Mouse (Mus musculus) lung, embryonic 14.5 days (tissue): ENCODE results near the gene Il20ra. TPM values are rescaled to one million over a fixed set of nuclear protein-coding genes. Genes with fewer than 3 reads are reported as not detected.

Experiments used
- ATAC-seq: fragments of 200-750 bp; cut with Nextera tagmentation; 2 replicates; pipeline ENCODE4 v1.8.0; 2017; ENCODE audit warnings: mild to moderate bottlenecking, moderate TSS enrichment, moderate library complexity; ENCODE audit not compliant: insufficient read depth
- DNase-seq: peaks from one replicate; pipeline ENCODE4 v3.0.0-alpha.2; 2015
- H3K27ac ChIP-seq: fragments of 300-500 bp; sonication (generic); 2 replicates; pipeline ENCODE4 v1.5.1; 2014; ENCODE audit warnings: low read depth, mild to moderate bottlenecking, moderate library complexity
- H3K27me3 ChIP-seq: fragments of 300-500 bp; sonication (generic); 2 replicates; pipeline ENCODE4 v1.6.1; 2014; ENCODE audit warnings: low read length, control low read depth; ENCODE audit not compliant: insufficient read depth
- H3K36me3 ChIP-seq: fragments of 300-500 bp; sonication (generic); 2 replicates; pipeline ENCODE4 v1.6.1; 2014; ENCODE audit warnings: control low read depth; ENCODE audit not compliant: insufficient read depth
- H3K4me1 ChIP-seq: fragments of 300-500 bp; sonication (generic); 2 replicates; pipeline ENCODE4 v1.6.1; 2014; ENCODE audit warnings: antibody characterized with exemption, control low read depth; ENCODE audit not compliant: insufficient read depth
- H3K4me2 ChIP-seq: fragments of 300-500 bp; sonication (generic); 2 replicates; pipeline ENCODE4 v1.6.1; 2014; ENCODE audit warnings: mild to moderate bottlenecking
- H3K4me3 ChIP-seq: fragments of 300-500 bp; sonication (generic); 2 replicates; pipeline ENCODE4 v1.5.1; 2014; ENCODE audit warnings: low read depth, low read length
- H3K9ac ChIP-seq: fragments of 300-500 bp; sonication (generic); 2 replicates; pipeline ENCODE4 v1.6.1; 2014
- H3K9me3 ChIP-seq: fragments of 300-500 bp; sonication (generic); 2 replicates; pipeline ENCODE4 v1.6.1; 2016; ENCODE audit warnings: low read depth, low read length, control low read depth
- CTCF ChIP-seq: IDR thresholded peaks from 2 replicates; pipeline ENCODE4 v1.5.1; 2016; ENCODE audit warnings: antibody characterized with exemption, low read depth
- WGBS: fragments of 180-500 bp; shearing (Covaris S2); extraction: QIAGEN DNeasy Blood & Tissue Kit; methylation state at CpG from one replicate; pipeline ENCODE4 v1.1.7; 2014; 5-methylcytosine and 5-hydroxymethylcytosine counted together
- polyA plus RNA-seq: library from polyadenylated mRNA; unstranded; fragments of >200 nt; fragmentation: Nextera tagmentation; extraction: Ambion mirVana; gene quantifications from 2 replicates; pipeline ENCODE4 v1.2.1, GENCODE M21; 2014

The Il20ra gene
- 0.20 TPM in 1 of 2 replicates, not detected in the other for polyA plus RNA-seq

DNA sequence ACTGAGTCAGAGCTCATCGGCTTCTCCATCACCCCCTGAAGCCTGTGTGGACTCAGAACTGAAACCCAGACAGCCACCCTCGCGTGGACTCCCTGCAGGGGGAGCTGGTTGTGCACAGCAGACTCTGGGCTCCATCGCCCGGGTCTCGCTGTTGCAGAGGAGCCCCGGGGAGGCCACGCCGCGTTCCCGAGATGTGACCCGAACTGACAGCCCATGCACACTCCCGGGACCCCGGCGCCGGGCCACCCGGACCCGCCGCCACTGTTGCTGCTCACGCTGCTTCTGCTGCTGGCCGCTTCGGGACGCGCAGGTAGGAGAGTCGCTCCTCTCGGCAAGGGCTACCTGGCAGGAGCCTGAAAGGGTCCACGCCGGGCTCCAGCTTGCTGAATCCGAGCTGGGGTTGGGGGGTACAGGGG lies at the start of gene Il20ra:
Gene Il20ra (plus strand): TSS at position 150 of the 416 bp plus-strand sequence.
- Histone ChIP-seq H3K4me2 (peak within 1 kb of the TSS; percentile 89), H3K36me3 (no peaks in the 10 kb centered on the region), H3K9me3 (no peaks in the 10 kb centered on the region), H3K9ac (peak within 1 kb of the TSS; percentile 51), H3K27ac (no peak within 1 kb of the TSS), H3K4me3 (peak within 1 kb of the TSS; percentile 43), H3K27me3 (peaks cover 13% of the 10 kb centered on the region), H3K4me1 (no peaks in the 10 kb centered on the region)
- ATAC-seq (peak; percentile 74), DNase-seq (peak; percentile 78)
- TF ChIP-seq CTCF = peak; percentile 69
- WGBS = under 1% methylated on average over 29 of the region's 29 CpGs

DNA sequence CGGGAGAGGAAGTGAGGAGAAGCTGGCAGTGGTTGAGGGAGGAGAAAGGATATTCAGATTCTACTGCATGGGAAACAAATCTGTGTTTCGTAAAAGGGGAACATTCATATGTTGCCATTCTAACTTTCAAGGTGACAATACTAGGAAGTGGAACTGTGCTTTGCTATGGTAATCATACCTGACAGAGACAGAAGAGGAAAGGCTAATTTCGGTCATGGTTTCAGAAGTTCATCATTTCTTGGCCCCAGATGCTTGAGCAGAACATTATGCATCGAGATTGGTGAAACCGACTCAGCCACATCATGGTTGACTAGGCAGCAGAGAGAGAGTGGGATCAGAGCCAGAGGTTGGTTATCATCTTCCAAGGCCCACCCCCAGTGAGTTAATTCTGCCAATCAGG lies 43.4 kb upstream of the Il20ra start:
- DNase-seq (no peak), ATAC-seq (no peak)
- no peaks in the 10 kb centered on the region for H3K9me3 ChIP-seq
- WGBS = 85% methylated on average over 5 of the region's 5 CpGs
- H3K4me1 ChIP-seq = no peaks in the 10 kb centered on the region
- no peaks in the 10 kb centered on the region for H3K27me3 ChIP-seq
- no peak overlapping the region for H3K4me2 ChIP-seq
- no peak overlapping the region for H3K9ac ChIP-seq
- TF ChIP-seq CTCF = no peak
- no peaks in the 10 kb centered on the region for H3K36me3 ChIP-seq
- no peak overlapping the region for H3K27ac ChIP-seq
- H3K4me3 ChIP-seq = no peak overlapping the region

DNA sequence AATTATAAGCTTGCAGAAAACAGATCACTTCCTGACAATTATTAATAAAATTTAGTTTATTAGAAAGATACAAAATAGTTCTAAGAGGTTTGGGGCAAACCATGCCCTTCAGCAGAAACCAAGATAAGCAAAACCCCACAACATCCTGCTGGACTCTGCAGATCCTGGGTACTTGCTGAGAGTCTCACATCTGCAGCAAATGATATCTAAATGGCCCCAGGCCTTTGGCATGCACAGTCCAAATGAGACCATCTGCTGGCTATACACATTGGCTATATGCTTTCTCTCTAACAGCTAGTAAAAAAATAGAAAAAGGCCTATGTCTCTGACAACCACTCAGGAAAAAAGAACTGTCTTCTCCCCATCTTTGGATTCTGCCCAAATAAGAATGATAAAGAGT lies 40.4 kb upstream of the Il20ra start:
- no peaks in the 10 kb centered on the region for H3K36me3 ChIP-seq
- DNase-seq (no peak), ATAC-seq (no peak)
- H3K4me2 ChIP-seq = no peak overlapping the region
- no peaks in the 10 kb centered on the region for H3K9me3 ChIP-seq
- no peak overlapping the region for H3K27ac ChIP-seq
- H3K4me3 ChIP-seq = no peak overlapping the region
- H3K27me3 ChIP-seq = no peaks in the 10 kb centered on the region
- no peak for TF ChIP-seq CTCF
- no peak overlapping the region for H3K9ac ChIP-seq
- no peaks in the 10 kb centered on the region for H3K4me1 ChIP-seq

DNA sequence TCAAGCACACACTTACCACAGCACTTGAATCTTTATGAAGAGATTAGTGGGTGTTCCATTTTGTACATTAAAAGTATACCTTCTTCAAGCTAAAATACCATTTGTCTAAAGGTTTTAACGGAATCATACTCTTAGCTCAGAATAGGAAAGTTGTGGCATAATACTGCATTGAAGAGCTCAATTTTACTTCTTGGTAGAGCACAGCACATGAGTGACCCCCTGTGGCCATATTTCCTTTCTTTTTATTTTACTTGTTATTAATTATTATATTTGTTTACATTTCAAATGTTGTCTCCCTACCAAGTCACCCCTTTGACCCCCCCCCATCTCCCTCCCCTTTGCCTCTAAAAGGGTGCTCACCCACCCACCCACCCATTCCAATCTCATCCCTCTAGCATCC lies 39.2 kb upstream of the Il20ra start:
- Histone ChIP-seq H3K27me3 (no peaks in the 10 kb centered on the region), H3K36me3 (no peaks in the 10 kb centered on the region), H3K27ac (no peak overlapping the region), H3K4me2 (no peak overlapping the region), H3K9ac (no peak overlapping the region), H3K4me1 (no peaks in the 10 kb centered on the region), H3K9me3 (no peaks in the 10 kb centered on the region), H3K4me3 (no peak overlapping the region)
- no peak for ATAC-seq
- peak; percentile 17 for DNase-seq
- 78% methylated on average over 1 of the region's 1 CpGs for WGBS
- peak; percentile 24; the same call in 1 of the 2 replicates for TF ChIP-seq CTCF

DNA sequence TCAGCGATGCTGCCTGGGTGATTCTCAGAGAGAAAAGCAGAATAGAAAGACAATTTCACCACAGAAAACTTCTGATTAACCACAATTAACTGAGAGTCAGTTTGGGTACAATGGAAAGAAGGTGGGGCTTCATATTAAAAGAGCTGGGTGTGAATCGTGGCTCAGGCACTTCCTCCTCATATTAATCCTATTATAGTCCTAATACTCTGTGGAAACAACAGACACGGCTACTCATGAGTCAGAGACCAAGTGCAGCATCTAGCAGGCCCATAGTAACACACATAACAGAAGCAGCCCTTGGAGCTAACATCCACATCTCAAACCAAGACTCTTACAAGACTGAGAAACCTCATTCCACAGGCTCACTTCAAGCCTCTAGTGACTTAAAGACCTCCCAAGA lies 24.7 kb upstream of the Il20ra start:
- Histone ChIP-seq H3K4me1 (peaks cover 7% of the 10 kb centered on the region; the same call in 1 of the 2 replicates), H3K4me2 (no peak overlapping the region), H3K27me3 (no peaks in the 10 kb centered on the region), H3K27ac (no peak overlapping the region), H3K36me3 (no peaks in the 10 kb centered on the region), H3K4me3 (no peak overlapping the region), H3K9me3 (no peaks in the 10 kb centered on the region), H3K9ac (no peak overlapping the region)
- no peak for ATAC-seq
- no peak for DNase-seq
- WGBS = 77% methylated on average over 3 of the region's 3 CpGs
- TF ChIP-seq CTCF = no peak

DNA sequence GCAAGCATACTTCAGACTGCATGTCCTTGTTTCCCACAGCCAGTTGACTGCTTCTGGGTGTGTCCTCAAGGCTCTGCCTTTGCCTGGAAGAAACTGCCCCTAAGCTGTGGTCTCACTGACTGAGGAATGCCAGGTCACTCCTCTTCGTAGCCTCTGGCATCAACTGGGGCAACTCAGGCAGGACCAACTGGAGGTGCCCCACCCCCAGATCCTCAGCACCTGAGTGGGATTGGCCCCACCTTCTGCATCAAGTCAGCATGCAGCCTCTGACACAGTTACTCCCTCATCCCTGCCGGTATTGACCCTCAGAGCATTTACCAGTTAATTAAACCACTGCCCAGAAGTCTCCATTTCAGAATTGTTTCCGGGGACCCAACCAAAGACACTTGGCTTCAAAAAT lies 21.1 kb upstream of the Il20ra start:
- Histone ChIP-seq H3K4me3 (no peak overlapping the region), H3K36me3 (no peaks in the 10 kb centered on the region), H3K27me3 (no peaks in the 10 kb centered on the region), H3K9ac (no peak overlapping the region), H3K9me3 (no peaks in the 10 kb centered on the region), H3K27ac (no peak overlapping the region), H3K4me2 (no peak overlapping the region), H3K4me1 (peaks cover 7% of the 10 kb centered on the region; the same call in 1 of the 2 replicates)
- 0 out of 2 replicates have a peak, but pooled peaks have one; percentile 32 for ATAC-seq
- WGBS = 50% methylated on average over 3 of the region's 3 CpGs
- no peak for TF ChIP-seq CTCF
- DNase-seq = no peak

DNA sequence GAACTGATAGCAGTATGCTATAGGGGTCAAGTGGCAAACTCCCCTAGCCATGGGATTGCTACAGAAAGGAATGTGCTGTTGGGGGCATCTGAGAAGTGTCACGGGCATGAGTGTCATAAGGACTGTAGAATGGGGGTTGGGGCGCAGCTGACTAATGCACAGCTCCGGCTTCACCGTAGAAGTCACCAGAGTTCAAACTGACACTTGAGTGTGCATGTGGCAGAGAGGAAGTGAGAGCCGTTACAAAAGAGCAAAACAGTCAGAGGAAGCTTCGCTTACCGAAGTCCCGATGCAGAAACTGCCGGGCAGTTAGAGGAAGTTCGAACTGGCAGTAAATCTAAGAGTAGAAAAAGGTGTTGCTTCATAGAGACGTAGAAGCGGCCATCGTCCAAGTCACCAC lies 20.6 kb upstream of the Il20ra start:
- no peak overlapping the region for H3K27ac ChIP-seq
- 28% methylated on average over 13 of the region's 13 CpGs for WGBS
- ATAC-seq (peak; percentile 56; the same call in 1 of the 2 replicates), DNase-seq (peak; percentile 70)
- no peaks in the 10 kb centered on the region for H3K36me3 ChIP-seq
- H3K4me2 ChIP-seq = peak overlapping the region; percentile 31; the same call in 1 of the 2 replicates
- no peak overlapping the region for H3K4me3 ChIP-seq
- H3K27me3 ChIP-seq = no peaks in the 10 kb centered on the region
- H3K4me1 ChIP-seq = peaks cover 7% of the 10 kb centered on the region; the same call in 1 of the 2 replicates
- no peak overlapping the region for H3K9ac ChIP-seq
- H3K9me3 ChIP-seq = no peaks in the 10 kb centered on the region
- TF ChIP-seq CTCF = no peak
